Mouse (Mus musculus) liver, embryonic 14.5 days (tissue): ENCODE results near the gene Sparc.

Source experiments
- CTCF ChIP-seq: IDR thresholded peaks from 2 replicates; pipeline ENCODE4 v1.5.1; 2016; ENCODE audit warnings: antibody characterized with exemption, low read depth, control low read depth
- EP300 ChIP-seq: IDR thresholded peaks from 2 replicates; pipeline ENCODE4 v1.6.1; 2016; ENCODE audit warnings: antibody characterized with exemption, low read depth

DNA sequence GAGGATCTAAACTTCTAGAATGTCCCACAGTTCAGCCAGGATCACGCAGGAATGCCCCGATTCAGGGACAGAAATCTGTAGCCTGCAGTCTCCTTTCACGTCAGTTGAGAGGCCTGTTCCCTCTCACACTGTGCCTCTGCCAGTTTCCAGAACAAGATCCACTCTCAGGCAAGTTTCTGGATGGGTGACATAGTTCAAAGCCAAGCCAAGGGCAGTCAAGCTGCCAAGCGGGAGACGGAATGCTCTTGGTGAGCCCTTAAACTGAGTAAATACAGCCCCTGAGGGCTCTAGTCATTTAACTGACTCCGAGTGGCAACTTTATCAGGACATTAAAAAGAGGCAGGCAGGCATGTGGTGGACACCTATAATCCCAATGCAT lies 53.9 kb downstream of the Sparc start:
- TF ChIP-seq EP300 (no peak), CTCF (no peak)
